Mouse (Mus musculus) MEL (cell line): Measurements from ENCODE around the gene Grb7. TPM values are rescaled to one million over a fixed set of nuclear protein-coding genes. Genes with fewer than 3 reads are reported as not detected.

Source experiments
- DNase-seq: peaks from one replicate; pipeline ENCODE4 v3.0.0; 2011; ENCODE audit warnings: low read depth, low spot score
- H3K27ac ChIP-seq: 2 replicates; pipeline ENCODE4 v1.5.1; 2012; ENCODE audit warnings: low read depth, mild to moderate bottlenecking, control low read depth, low read length, moderate library complexity; ENCODE audit not compliant: control insufficient read depth
- H3K27me3 ChIP-seq, 2 experiments: fragments of 150-350 bp in 1 of 2; sonication (generic) in 1 of 2; 2 replicates each; pipeline ENCODE4 v1.6.1; 2012; ENCODE audit warnings: low read length in 2 of 2, mild to moderate bottlenecking in 2 of 2, improper control_type of control experiment in 1 of 2, moderate library complexity in 1 of 2; ENCODE audit not compliant: insufficient read depth in 2 of 2, control insufficient read depth in 1 of 2
- H3K36me3 ChIP-seq, 2 experiments: 2 replicates each; pipeline ENCODE4 v1.6.1; 2012 to 2014; ENCODE audit warnings: low read length in 2 of 2, improper control_type of control experiment in 1 of 2, inconsistent platforms in 1 of 2, mild to moderate bottlenecking in 1 of 2; ENCODE audit not compliant: insufficient read depth in 2 of 2, control insufficient read depth in 1 of 2
- H3K4me1 ChIP-seq, 2 experiments: fragments of 150-350 bp in 1 of 2; sonication (generic) in 1 of 2; 2 replicates each; pipeline ENCODE4 v1.6.1; 2012; ENCODE audit warnings: low read length in 2 of 2, improper control_type of control experiment in 1 of 2, mild to moderate bottlenecking in 1 of 2; ENCODE audit not compliant: insufficient read depth in 2 of 2, control insufficient read depth in 1 of 2
- H3K4me3 ChIP-seq, 2 experiments: fragments of 150-350 bp in 1 of 2; sonication (generic) in 1 of 2; 2 replicates each; pipeline ENCODE4 v1.5.1; 2012; ENCODE audit warnings: low read depth in 2 of 2, low read length in 2 of 2, mild to moderate bottlenecking in 2 of 2, moderate library complexity in 2 of 2, control low read depth in 1 of 2, improper control_type of control experiment in 1 of 2; ENCODE audit not compliant: control insufficient read depth in 1 of 2, insufficient read depth in 1 of 2
- H3K79me2 ChIP-seq: 2 replicates; pipeline ENCODE4 v1.6.1; 2012; ENCODE audit warnings: mild to moderate bottlenecking, low read length, moderate library complexity; ENCODE audit not compliant: control insufficient read depth, poor library complexity, insufficient read depth
- H3K9ac ChIP-seq: 2 replicates; pipeline ENCODE4 v1.6.1; 2012; ENCODE audit warnings: low read depth, mild to moderate bottlenecking, control low read depth, low read length, moderate library complexity; ENCODE audit not compliant: control insufficient read depth, poor library complexity, severe bottlenecking
- H3K9me3 ChIP-seq: fragments of 150-350 bp; sonication (generic); replicated peaks from 2 replicates; pipeline ENCODE4 v1.6.1; 2012; ENCODE audit warnings: mild to moderate bottlenecking, low read length, improper control_type of control experiment, moderate library complexity; ENCODE audit not compliant: insufficient read depth
- BHLHE40 ChIP-seq: IDR thresholded peaks from 2 replicates; pipeline ENCODE4 v1.6.1; 2012; ENCODE audit warnings: low read depth, mild to moderate bottlenecking, inconsistent platforms, low read length, improper control_type of control experiment, borderline replicate concordance
- CHD1 ChIP-seq: IDR thresholded peaks from 2 replicates; pipeline ENCODE4 v1.6.1; 2012; ENCODE audit warnings: low read depth, mild to moderate bottlenecking, inconsistent platforms, low read length, improper control_type of control experiment
- CHD2 ChIP-seq: IDR thresholded peaks from 2 replicates; pipeline ENCODE4 v1.6.1; 2011; ENCODE audit warnings: low read length, improper control_type of control experiment
- CTCF ChIP-seq, 3 experiments: IDR thresholded peaks in 2 of 3; conservative IDR thresholded peaks in 1 of 3; 2 replicates each; pipeline ENCODE4 v1.5.1; 2011 to 2012; ENCODE audit warnings: low read length in 3 of 3, low read depth in 2 of 3, mild to moderate bottlenecking in 2 of 3, improper control_type of control experiment in 1 of 3, inconsistent platforms in 1 of 3, mixed read lengths in 1 of 3, moderate library complexity in 1 of 3; ENCODE audit not compliant: control insufficient read depth in 1 of 3, insufficient read depth in 1 of 3, poor library complexity in 1 of 3, severe bottlenecking in 1 of 3
- E2F4 ChIP-seq: IDR thresholded peaks from 2 replicates; pipeline ENCODE4 v1.6.1; 2011; ENCODE audit warnings: low read depth, low read length, improper control_type of control experiment, borderline replicate concordance
- EP300 ChIP-seq, 2 experiments: IDR thresholded peaks; 2 replicates each; pipeline ENCODE4 v1.6.1; 2011; ENCODE audit warnings: improper control_type of control experiment in 2 of 2, low read length in 2 of 2, low read depth in 1 of 2, mild to moderate bottlenecking in 1 of 2
- ETS1 ChIP-seq: IDR thresholded peaks from 2 replicates; pipeline ENCODE4 v1.6.1; 2012; ENCODE audit warnings: low read depth, mild to moderate bottlenecking, inconsistent platforms, low read length, improper control_type of control experiment, moderate library complexity
- GABPA ChIP-seq: IDR thresholded peaks from 2 replicates; pipeline ENCODE4 v1.6.1; 2012; ENCODE audit warnings: low read depth, mild to moderate bottlenecking, inconsistent platforms, low read length, improper control_type of control experiment, moderate library complexity
- GATA1 ChIP-seq: IDR thresholded peaks from 2 replicates; pipeline ENCODE4 v1.6.1; 2011; ENCODE audit warnings: low read depth, low read length, improper control_type of control experiment
- HCFC1 ChIP-seq: IDR thresholded peaks from 2 replicates; pipeline ENCODE4 v1.6.1; 2012; ENCODE audit warnings: low read depth, mild to moderate bottlenecking, inconsistent platforms, low read length, improper control_type of control experiment, moderate library complexity
- MAZ ChIP-seq: IDR thresholded peaks from 2 replicates; pipeline ENCODE4 v1.6.1; 2012; ENCODE audit warnings: low read depth, mild to moderate bottlenecking, inconsistent platforms, low read length, improper control_type of control experiment
- MXI1 ChIP-seq: IDR thresholded peaks from 2 replicates; pipeline ENCODE4 v1.6.1; 2011; ENCODE audit warnings: mild to moderate bottlenecking, low read depth, low read length, improper control_type of control experiment
- MYC ChIP-seq: IDR thresholded peaks from 2 replicates; pipeline ENCODE4 v1.6.1; 2011; ENCODE audit warnings: low read depth, mild to moderate bottlenecking, low read length, improper control_type of control experiment, moderate library complexity
- NELFE ChIP-seq: IDR thresholded peaks from 2 replicates; pipeline ENCODE4 v1.6.1; 2011; ENCODE audit warnings: low read depth, low read length, improper control_type of control experiment
- POLR2A ChIP-seq, 2 experiments: IDR thresholded peaks; 2 replicates each; pipeline ENCODE4 v1.6.1; 2011 to 2012; ENCODE audit warnings: low read length in 2 of 2, mild to moderate bottlenecking in 2 of 2, control low read depth in 1 of 2, improper control_type of control experiment in 1 of 2, low read depth in 1 of 2, moderate library complexity in 1 of 2; ENCODE audit not compliant: control insufficient read depth in 1 of 2, insufficient read depth in 1 of 2, poor library complexity in 1 of 2
- POLR2AphosphoS2 ChIP-seq: IDR thresholded peaks from 2 replicates; pipeline ENCODE4 v1.6.1; 2011; ENCODE audit warnings: low read length, improper control_type of control experiment
- RAD21 ChIP-seq: IDR thresholded peaks from 2 replicates; pipeline ENCODE4 v1.6.1; 2011; ENCODE audit warnings: mild to moderate bottlenecking, low read depth, low read length, improper control_type of control experiment
- RCOR1 ChIP-seq: IDR thresholded peaks from 2 replicates; pipeline ENCODE4 v1.6.1; 2012; ENCODE audit warnings: low read depth, mild to moderate bottlenecking, inconsistent platforms, low read length, improper control_type of control experiment
- SIN3A ChIP-seq: IDR thresholded peaks from 2 replicates; pipeline ENCODE4 v1.6.1; 2012; ENCODE audit warnings: low read length, improper control_type of control experiment, inconsistent platforms
- SMC3 ChIP-seq: IDR thresholded peaks from 2 replicates; pipeline ENCODE4 v1.6.1; 2011; ENCODE audit warnings: low read depth, low read length, improper control_type of control experiment
- TAL1 ChIP-seq: IDR thresholded peaks from 2 replicates; pipeline ENCODE4 v1.6.1; 2012; ENCODE audit warnings: mild to moderate bottlenecking, inconsistent platforms, low read length, moderate library complexity, mixed read lengths
- TBP ChIP-seq: IDR thresholded peaks from 2 replicates; pipeline ENCODE4 v1.8.0; 2011; ENCODE audit warnings: low read depth, low read length, improper control_type of control experiment
- TCF12 ChIP-seq: IDR thresholded peaks from 2 replicates; pipeline ENCODE4 v1.6.1; 2014; ENCODE audit warnings: low read depth, mild to moderate bottlenecking, inconsistent platforms, low read length, improper control_type of control experiment, moderate library complexity
- UBTF ChIP-seq: IDR thresholded peaks from 2 replicates; pipeline ENCODE4 v1.6.1; 2012; ENCODE audit warnings: low read depth, mild to moderate bottlenecking, inconsistent platforms, low read length, improper control_type of control experiment, moderate library complexity, borderline replicate concordance; ENCODE audit not compliant: insufficient read depth
- USF1 ChIP-seq: IDR thresholded peaks from 2 replicates; pipeline ENCODE4 v1.6.1; 2014; ENCODE audit warnings: low read depth, mild to moderate bottlenecking, inconsistent platforms, low read length, improper control_type of control experiment, moderate library complexity
- USF2 ChIP-seq, 2 experiments: IDR thresholded peaks; 2 replicates each; pipeline ENCODE4 v1.6.1; 2011 to 2012; ENCODE audit warnings: improper control_type of control experiment in 2 of 2, low read length in 2 of 2, borderline replicate concordance in 1 of 2, inconsistent platforms in 1 of 2, low read depth in 1 of 2, mild to moderate bottlenecking in 1 of 2; ENCODE audit not compliant: insufficient read depth in 1 of 2
- ZC3H11A ChIP-seq: IDR thresholded peaks from 2 replicates; pipeline ENCODE4 v1.6.1; 2012; ENCODE audit warnings: low read depth, mild to moderate bottlenecking, inconsistent platforms, low read length, improper control_type of control experiment
- ZKSCAN1 ChIP-seq: IDR thresholded peaks from 2 replicates; pipeline ENCODE4 v1.6.1; 2012; ENCODE audit warnings: low read depth, mild to moderate bottlenecking, inconsistent platforms, low read length, improper control_type of control experiment, moderate library complexity
- ZNF384 ChIP-seq: IDR thresholded peaks from 2 replicates; pipeline ENCODE4 v1.6.1; 2012; ENCODE audit warnings: low read depth, mild to moderate bottlenecking, inconsistent platforms, low read length, improper control_type of control experiment
- polyA plus RNA-seq, 2 experiments: library from polyadenylated mRNA; stranded (reverse) in 1 of 2; unstranded in 1 of 2; fragments of >175 nt in 1 of 2; fragments of >200 nt in 1 of 2; gene quantifications; 2 replicates each; pipeline versions ENCODE4 v1.2.1 to v1.2.4; 2012; ENCODE audit warnings: low replicate concordance in 2 of 2, low read depth in 1 of 2; ENCODE audit not compliant: insufficient read length in 2 of 2, insufficient read depth in 1 of 2, missing spikeins in 1 of 2
- total RNA-seq: library from RNA; depleted of rRNA; stranded (reverse); fragments of 300-350 nt; gene quantifications from 2 replicates; pipeline ENCODE4 v1.2.3, GENCODE M21; 2012

Gene Grb7
- total and polyA plus RNA-seq, 3 experiments, result 0.21 TPM; not detected in 2

DNA sequence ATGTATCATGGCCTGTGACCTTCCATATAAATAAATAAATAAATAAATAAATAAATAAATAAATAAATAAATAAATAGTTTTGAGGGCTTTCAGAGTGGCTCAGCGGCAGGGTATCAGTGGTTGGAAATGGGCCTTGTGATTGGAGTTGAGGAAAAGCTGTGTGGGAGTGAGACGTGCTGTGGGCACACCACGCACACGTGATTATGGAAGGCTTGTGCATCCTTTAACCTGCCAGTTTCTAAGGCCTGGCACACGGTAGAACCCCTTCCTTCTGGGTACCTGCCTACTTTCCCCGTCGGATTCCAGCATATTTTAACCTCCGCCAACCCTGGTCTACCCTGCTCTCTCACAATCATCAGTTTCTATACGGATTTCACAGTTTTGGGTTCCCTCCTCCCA is 10.8 kb downstream of the Grb7 start:
- Histone ChIP-seq H3K27ac (0 out of 2 replicates have a peak overlapping the region, but pooled peaks have one; percentile 1), H3K4me3 (peak overlapping the region; percentile 54), H3K9me3 (no peaks in the 10 kb centered on the region), H3K4me1 (peaks cover 0 to 10% of the 10 kb centered on the region in 2 experiments; a peak in 1 of 4 replicates), H3K9ac (peak overlapping the region; percentile 68), H3K79me2 (no peaks in the 10 kb centered on the region; the same call in 1 of the 2 replicates), H3K27me3 (no peaks in the 10 kb centered on the region; a peak in 2 of 4 replicates), H3K36me3 (peaks cover 0 to 2% of the 10 kb centered on the region in 2 experiments; a peak in 1 of 4 replicates)
- TF ChIP-seq GABPA (no peak), USF1 (peak; percentile 47)
- DNase-seq, result no peak

DNA sequence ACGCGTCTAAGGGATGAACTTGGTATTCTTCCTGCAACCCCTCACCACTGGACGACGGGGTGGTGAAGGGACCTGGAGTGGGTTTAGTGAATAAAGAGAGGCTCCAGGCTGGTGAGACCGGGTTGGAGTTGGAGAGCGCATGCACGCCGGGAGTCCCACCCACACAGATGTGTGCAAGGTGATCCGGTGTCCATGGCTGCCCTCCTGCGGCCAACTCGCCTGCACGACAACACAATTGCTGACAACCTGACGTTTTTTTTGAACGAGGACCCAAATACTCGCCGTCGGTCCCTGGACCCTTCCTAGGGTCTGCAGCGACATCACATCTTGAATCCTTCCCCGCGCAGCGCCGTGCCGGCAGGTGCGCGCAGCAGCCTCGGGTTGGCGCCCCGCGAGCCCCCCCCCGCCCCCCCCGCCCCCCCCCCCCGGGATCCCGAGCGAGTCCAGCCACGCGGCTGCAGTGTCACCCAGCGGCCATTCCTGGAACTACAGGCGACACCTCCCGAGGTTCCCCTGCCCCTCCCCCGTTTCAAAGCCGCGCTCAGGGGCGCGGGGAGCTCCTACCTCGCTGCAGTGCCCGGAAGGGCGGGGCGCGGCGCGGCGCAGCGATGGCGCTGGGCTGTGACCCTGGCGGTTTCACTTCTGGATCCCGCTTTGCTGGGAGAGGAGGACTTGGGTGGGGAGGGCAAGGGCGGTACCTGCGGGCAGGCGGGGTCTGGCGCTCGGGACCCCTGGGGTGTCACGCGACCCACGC is 11.3 kb downstream of the Grb7 start:
- Histone ChIP-seq H3K4me1 (peaks cover 0 to 10% of the 10 kb centered on the region in 2 experiments; a peak in 1 of 4 replicates), H3K9me3 (no peaks in the 10 kb centered on the region), H3K36me3 (peaks cover 0 to 2% of the 10 kb centered on the region in 2 experiments; a peak in 1 of 4 replicates), H3K27ac (0 out of 2 replicates have a peak overlapping the region, but pooled peaks have one; percentile 1), H3K4me3 (peak overlapping the region; percentile 63 to 80), H3K79me2 (no peaks in the 10 kb centered on the region; the same call in 1 of the 2 replicates), H3K27me3 (peaks cover 0 to 1% of the 10 kb centered on the region in 2 experiments; a peak in 3 of 4 replicates), H3K9ac (peak overlapping the region; percentile 82)
- DNase-seq, result peak; percentile 95
- TF ChIP-seq UBTF (no peak), POLR2A (IDR thresholded peaks at IDR 0.05; ENCODE audit: control insufficient read depth in 1 of 2, insufficient read depth in 1 of 2, low read depth in 1 of 2, low read length in 2 of 2, poor library complexity in 1 of 2) (peak; percentile 65 to 86), NELFE (peak; percentile 68), CHD1 (no peak), ZC3H11A (peak; percentile 45), EP300 (IDR thresholded peaks at IDR 0.05; ENCODE audit: low read depth in 1 of 2, low read length in 2 of 2) (peak in 1 of 2 experiments; percentile 10; a peak in 1 of 4 replicates), SIN3A (peak; percentile 71), GABPA (no peak), RAD21 (peak; percentile 42), ZNF384 (peak; percentile 71), MAZ (peak; percentile 97), GATA1 (no peak), POLR2AphosphoS2 (no peak), TCF12 (0 out of 2 replicates have a peak, but pooled peaks have one; percentile 21), SMC3 (peak; percentile 46), TBP (0 out of 2 replicates have a peak, but pooled peaks have one; percentile 11), USF1 (0 out of 2 replicates have a peak, but pooled peaks have one; percentile 5), CHD2 (no peak; the same call in 1 of the 2 replicates), BHLHE40 (0 out of 2 replicates have a peak, but pooled peaks have one; percentile 20), TAL1 (no peak), CTCF (IDR thresholded peaks at IDR 0.05 in 2 of 3, conservative IDR thresholded peaks at IDR 0.05 in 1 of 3; ENCODE audit: control insufficient read depth in 1 of 3, insufficient read depth in 1 of 3, low read depth in 2 of 3, low read length in 3 of 3, poor library complexity in 1 of 3, severe bottlenecking in 1 of 3) (peak; percentile 21 to 89 (median 59); a peak in 5 of 6 replicates), ZKSCAN1 (no peak), MYC (peak; percentile 73), HCFC1 (peak; percentile 34; the same call in 1 of the 2 replicates), MXI1 (peak; percentile 85; the same call in 1 of the 2 replicates), USF2 (IDR thresholded peaks at IDR 0.05; ENCODE audit: borderline replicate concordance in 1 of 2, insufficient read depth in 1 of 2, low read depth in 1 of 2, low read length in 2 of 2) (no peak), E2F4 (0 out of 2 replicates have a peak, but pooled peaks have one; percentile 61), ETS1 (peak; percentile 37; the same call in 1 of the 2 replicates), RCOR1 (no peak)
